Mouse (Mus musculus) Patski (cell line): ENCODE measurements at regions not wholly inside any gene's neighbourhood (a gene's known extent, or its start where the extent isn't known, plus 50 kb on each side); places are given as distances from the start of the nearest gene placed in this dataset.
A peak's percentile ranks its signal among the peaks of the same experiment; 100 is the strongest.

Source experiments
- ATAC-seq: fragments of 100-300 bp; one replicate; pipeline ENCODE4 v1.8.0; 2021
- CTCF ChIA-PET: fragments of 350-600 bp; sonication (Branson Sonifier 250); formaldehyde crosslinking; loops from one replicate; lab custom pipeline; 2022; ENCODE audit warnings: inconsistent platforms; lab: Charles Lee
- POLR2A ChIA-PET: fragments of 350-600 bp; sonication (Branson Sonifier 250); formaldehyde crosslinking; loops from one replicate; lab custom pipeline; 2022; ENCODE audit warnings: antibody characterized with exemption, inconsistent platforms; lab: Charles Lee
- DNase-seq: peaks from one replicate; pipeline ENCODE4 v3.0.0-alpha.2; 2011; ENCODE audit warnings: low read depth, low spot score
- H3K27me3 ChIP-seq: fragments of 371-371 bp; one replicate; pipeline ENCODE4 v1.5.1; 2021
- CTCF ChIP-seq: fragments of 100-300 bp; IDR thresholded peaks from one replicate; pipeline ENCODE4 v1.5.1; 2021
- in situ Hi-C: fragments of 300-500 bp; cut with MboI; formaldehyde crosslinking; loops from 3 replicates; pipeline ENCODE4 v1.11.1; 2018; ENCODE audit warnings: low pct_unique_long_range_greater_than_20kb, mixed read lengths

DNA sequence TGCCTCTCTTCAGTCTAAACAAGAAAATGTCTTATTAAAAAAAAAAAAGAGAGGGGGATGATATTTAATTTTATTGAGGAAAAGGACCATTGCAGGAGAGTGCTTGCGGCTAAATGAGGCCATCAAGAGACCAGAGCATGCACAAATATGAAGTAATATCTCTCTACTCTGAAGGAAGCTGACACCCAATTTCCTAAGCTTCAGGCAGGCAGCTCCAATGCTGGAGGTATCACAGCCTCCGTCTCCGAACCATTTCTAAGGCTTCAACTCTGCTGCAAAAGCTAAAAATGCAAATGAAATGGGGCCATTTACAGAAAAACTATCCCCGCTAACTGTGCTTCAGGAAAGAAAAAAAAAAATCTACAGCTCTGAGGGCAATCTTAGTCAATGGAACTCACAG, 164.4 kb upstream of the Camk1g start:
- no peaks in the 10 kb centered on the region for H3K27me3 ChIP-seq
- CTCF ChIA-PET = interaction anchor here (0.8 to 0.9 kb wide), 2 partner anchors 16 to 31 kb away, joined by 3 read pairs; no protein-coding TSS in a partner anchor
- ATAC-seq (no peak), DNase-seq (no peak)
- no peak for TF ChIP-seq CTCF
- POLR2A ChIA-PET = no interaction called here
- in situ Hi-C loops = no loop called here

DNA sequence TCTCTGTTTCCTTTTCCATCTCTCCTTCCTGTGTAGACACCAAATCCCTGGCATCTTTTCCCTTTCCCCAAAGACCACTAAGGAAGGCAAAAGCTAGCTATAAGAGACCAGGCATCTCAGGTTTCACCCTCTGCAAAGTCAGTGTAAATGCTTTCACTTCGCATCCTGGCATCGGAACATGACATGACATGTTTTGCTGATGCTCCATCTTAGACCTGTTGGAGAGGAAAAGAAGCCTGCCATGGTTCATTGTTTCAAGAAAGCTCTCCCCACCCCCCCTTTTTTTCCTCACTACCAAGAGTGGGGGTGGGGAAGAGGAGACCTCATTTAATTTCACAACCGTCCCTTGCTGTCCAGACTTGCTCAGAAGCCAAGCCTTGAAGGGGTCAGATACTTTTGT, 156.4 kb upstream of the Camk1g start:
- ATAC-seq = no peak
- no peak for TF ChIP-seq CTCF
- POLR2A ChIA-PET = interaction anchor here (0.6 kb wide), 1 partner anchor 51 kb away, joined by 3 read pairs; no protein-coding TSS in a partner anchor

GRCm38 (mm10) chr1:193522007-193522406, 151.9 kb upstream of the Camk1g start:
- H3K27me3 ChIP-seq = no peaks in the 10 kb centered on the region
- no peak for TF ChIP-seq CTCF
- in situ Hi-C loops = no loop called here
- POLR2A ChIA-PET = interaction anchor here (1.5 kb wide), 1 partner anchor 22 kb away, joined by 3 read pairs; no protein-coding TSS in a partner anchor
- no peak for ATAC-seq
- CTCF ChIA-PET = interaction anchor here (1.6 kb wide), 1 partner anchor 16 kb away, joined by 3 read pairs; no protein-coding TSS in a partner anchor
- DNase-seq = no peak

More for the DNA sequence above, 156.4 kb upstream of the Camk1g start:
- CTCF ChIA-PET = interaction anchor here (0.8 kb wide), 1 partner anchor 23 kb away, joined by 3 read pairs; no protein-coding TSS in a partner anchor
- H3K27me3 ChIP-seq = no peaks in the 10 kb centered on the region
- in situ Hi-C loops = no loop called here
- DNase-seq = no peak

DNA sequence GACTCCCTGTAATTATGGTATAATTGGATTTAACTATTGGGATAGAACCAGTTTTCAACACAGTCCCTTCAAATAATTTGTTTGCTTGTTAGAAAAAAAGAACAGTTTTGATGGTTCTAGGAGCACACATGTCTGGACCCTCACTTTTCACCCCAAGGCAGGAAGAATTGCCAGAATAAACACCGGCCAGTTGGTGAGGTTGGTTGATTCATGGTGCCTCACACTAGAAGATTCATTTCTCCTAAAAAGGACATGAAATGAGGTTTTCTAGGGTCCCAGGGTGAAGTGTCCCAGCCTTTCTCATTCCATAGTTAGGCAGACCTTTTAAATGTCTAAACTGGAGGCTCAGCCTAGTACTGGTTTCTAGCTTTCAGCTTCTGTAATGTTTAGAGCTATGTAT, 148.7 kb upstream of the Camk1g start:
- POLR2A ChIA-PET = no interaction called here

GRCm38 (mm10) chr1:193517968-193518367, 147.9 kb upstream of the Camk1g start:
- in situ Hi-C loops = no loop called here
- POLR2A ChIA-PET = no interaction called here

More for the DNA sequence above, 148.7 kb upstream of the Camk1g start:
- no peak for ATAC-seq
- no peak for DNase-seq
- no peaks in the 10 kb centered on the region for H3K27me3 ChIP-seq
- in situ Hi-C loops = no loop called here
- CTCF ChIA-PET = interaction anchor here (0.8 to 1.6 kb wide), 5 partner anchors 13 to 70 kb away, joined by 3 to 5 read pairs (median 3); no protein-coding TSS in a partner anchor
- TF ChIP-seq CTCF = no peak

DNA sequence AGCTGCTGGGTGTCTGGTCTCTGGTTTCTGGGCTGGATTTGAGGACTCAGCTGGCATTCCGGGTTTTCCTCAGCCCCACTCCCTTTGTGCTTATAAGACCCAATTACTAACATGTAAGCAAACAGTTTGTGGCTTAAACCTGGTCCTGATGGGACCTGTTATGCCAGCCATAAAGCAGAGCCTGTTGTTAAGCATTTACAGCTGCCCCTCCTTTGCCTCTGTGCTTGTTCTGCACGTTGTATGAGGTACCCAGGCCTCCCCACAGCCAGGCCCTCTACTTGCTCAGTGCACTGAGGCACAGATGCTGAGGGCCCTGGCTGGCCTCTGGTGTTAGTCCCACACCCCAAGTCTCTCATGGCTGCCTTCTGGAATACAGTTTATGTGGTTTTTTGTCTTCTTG, 147.2 kb upstream of the Camk1g start:
- POLR2A ChIA-PET = no interaction called here
- in situ Hi-C loops = no loop called here
- CTCF ChIA-PET = interaction anchor here (1.0 kb wide), 1 partner anchor 11 kb away, joined by 3 read pairs; no protein-coding TSS in a partner anchor
- ATAC-seq (no peak), DNase-seq (no peak)
- H3K27me3 ChIP-seq = no peaks in the 10 kb centered on the region
- no peak for TF ChIP-seq CTCF

More at GRCm38 (mm10) chr1:193517968-193518367, 147.9 kb upstream of the Camk1g start:
- no peaks in the 10 kb centered on the region for H3K27me3 ChIP-seq
- no peak for TF ChIP-seq CTCF
- CTCF ChIA-PET = interaction anchor here (0.8 to 1.6 kb wide), 2 partner anchors 17 to 18 kb away, joined by 3 read pairs; no protein-coding TSS in a partner anchor
- ATAC-seq (peak; percentile 42), DNase-seq (no peak)

GRCm38 (mm10) chr1:193516395-193516794, 146.3 kb upstream of the Camk1g start:
- TF ChIP-seq CTCF = no peak
- in situ Hi-C loops = no loop called here
- H3K27me3 ChIP-seq = no peaks in the 10 kb centered on the region
- CTCF ChIA-PET = interaction anchor here (0.9 kb wide), 1 partner anchor 12 kb away, joined by 3 read pairs; no protein-coding TSS in a partner anchor
- POLR2A ChIA-PET = no interaction called here
- ATAC-seq = peak; percentile 45
- no peak for DNase-seq

DNA sequence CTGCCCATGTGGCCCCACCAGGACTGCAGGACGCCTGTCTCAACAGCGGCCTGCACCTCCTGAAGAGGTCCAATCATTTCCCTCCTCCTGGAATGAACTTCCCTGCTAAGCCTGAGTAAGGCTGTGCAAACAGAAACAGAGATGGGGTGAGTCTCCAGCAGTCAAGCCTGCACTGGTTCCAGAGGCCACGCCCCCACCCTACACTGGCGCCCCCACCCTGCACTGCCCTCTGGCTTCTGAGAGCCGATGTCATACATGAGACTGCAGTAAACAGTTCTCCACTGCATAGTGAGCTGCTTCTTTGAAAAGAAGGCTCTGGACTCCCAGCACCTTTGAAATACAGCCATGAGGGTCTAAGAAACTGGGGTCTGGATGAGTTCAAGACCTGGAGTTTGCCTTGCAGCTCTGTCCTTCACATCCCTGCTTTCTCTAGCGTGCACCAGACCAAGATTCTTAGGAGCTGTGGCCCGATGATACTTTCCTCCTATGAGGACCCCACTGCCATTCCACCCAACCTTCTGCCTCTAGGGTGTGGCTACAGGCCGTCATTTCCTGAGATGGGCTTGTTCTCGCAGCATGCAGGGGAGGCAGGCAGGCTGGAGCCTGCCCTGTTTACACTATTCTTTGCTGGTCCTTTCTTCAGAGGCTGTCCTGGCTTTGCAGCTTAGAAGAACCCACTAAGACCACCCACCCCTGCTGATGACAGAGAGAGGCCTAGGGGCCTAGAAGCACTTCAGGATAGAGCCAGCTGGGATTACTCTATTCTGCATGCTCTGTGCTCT, 144.0 kb upstream of the Camk1g start:
- no peaks in the 10 kb centered on the region for H3K27me3 ChIP-seq
- TF ChIP-seq CTCF = no peak
- DNase-seq (no peak), ATAC-seq (no peak)
- in situ Hi-C loops = no loop called here
- ChIA-PET POLR2A (no interaction called here), CTCF (interaction anchor here (0.6 to 1.5 kb wide), 2 partner anchors 9 to 11 kb away, joined by 3 read pairs; no protein-coding TSS in a partner anchor)

DNA sequence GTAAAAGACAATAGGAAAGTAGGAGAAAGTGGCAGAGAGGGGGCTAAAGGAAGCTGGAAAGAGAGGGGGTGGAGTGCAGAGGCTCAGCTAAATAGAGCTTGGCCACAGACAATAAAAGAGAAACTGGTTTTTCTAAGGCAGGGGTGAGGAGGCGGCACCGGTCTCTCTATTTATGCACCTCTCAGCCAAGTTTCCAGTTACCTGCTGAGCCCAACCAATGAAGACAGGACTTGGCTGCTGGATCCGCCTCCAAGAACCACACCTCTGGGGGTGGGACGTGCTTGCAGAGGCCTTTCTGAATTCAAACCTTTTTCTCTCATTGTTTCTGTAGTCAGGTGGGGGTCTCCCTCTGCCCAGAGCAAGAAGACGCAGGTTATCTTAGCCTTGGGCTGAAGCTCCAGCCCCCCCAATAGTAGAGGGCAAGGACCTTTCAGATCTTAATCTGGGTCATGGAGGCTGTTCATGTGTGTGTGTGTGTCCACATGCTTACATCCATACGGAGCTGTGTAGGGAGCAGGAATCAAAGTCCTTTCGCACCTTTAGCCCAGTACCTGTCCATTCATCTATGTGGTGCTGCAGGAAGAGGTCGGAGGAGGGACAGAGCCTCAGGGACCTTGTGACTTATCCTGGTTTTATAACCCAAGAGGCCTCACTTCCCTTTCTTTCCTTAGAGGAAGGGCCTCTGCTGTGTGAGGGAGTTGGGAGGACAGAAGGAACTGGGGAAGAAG, 140.1 kb upstream of the Camk1g start:
- POLR2A ChIA-PET = no interaction called here
- TF ChIP-seq CTCF = no peak
- no peak for DNase-seq
- CTCF ChIA-PET = interaction anchor here (1.1 to 2.9 kb wide), 2 partner anchors 13 to 78 kb away, joined by 3 to 8 read pairs; no protein-coding TSS in a partner anchor
- no peaks in the 10 kb centered on the region for H3K27me3 ChIP-seq
- ATAC-seq = no peak
- in situ Hi-C loops = no loop called here

DNA sequence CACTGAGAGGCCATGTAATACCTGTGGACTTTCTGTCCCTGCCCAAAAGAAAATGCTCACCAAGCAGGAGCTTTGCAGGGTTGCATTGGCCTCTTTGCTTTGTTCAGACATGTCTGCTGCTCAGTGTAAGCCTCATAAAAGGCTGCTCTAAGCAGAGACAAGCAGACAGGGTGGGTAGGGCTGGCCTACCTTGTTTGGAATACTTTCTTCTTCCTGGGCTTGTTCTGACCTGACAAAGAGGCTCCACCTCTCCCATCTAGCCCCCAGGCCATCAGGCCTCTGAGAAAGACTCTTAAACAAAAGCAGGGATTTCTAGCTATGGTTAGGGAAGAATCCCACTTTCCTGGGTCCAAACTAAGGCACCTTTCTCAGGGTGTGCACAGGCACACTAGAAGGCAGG, 138.2 kb upstream of the Camk1g start:
- ATAC-seq (no peak), DNase-seq (no peak)
- CTCF ChIA-PET = interaction anchor here (2.9 kb wide), 1 partner anchor 80 kb away, joined by 8 read pairs; no protein-coding TSS in a partner anchor
- TF ChIP-seq CTCF = no peak
- POLR2A ChIA-PET = no interaction called here
- no peaks in the 10 kb centered on the region for H3K27me3 ChIP-seq
- in situ Hi-C loops = loop anchor here (5.0 to 10.0 kb wide), 3 partner anchors 79 to 187 kb away; no protein-coding TSS in a partner anchor
